Mouse (Mus musculus): ENCODE results near the gene Nomo1. TPM values are rescaled to one million over a fixed set of nuclear protein-coding genes. Genes with fewer than 3 reads are reported as not detected.

Gene Nomo1
- polyA plus RNA-seq, 1 experiment from 2014 or later, result 29.3 TPM

Other genes with a start within 250 kb of the Nomo1 start
- gene Lmtk3, start 250.0 kb upstream of the Nomo1 start, polyA plus RNA-seq (2016; fragmentation: Nextera tagmentation; extraction: Ambion mirVana), result 2.3 and 5.4 TPM in 2 replicates
- 1.7 and 2.2 TPM in 2 replicates for gene Sult2b1, start 249.0 kb upstream of the Nomo1 start, polyA plus RNA-seq (2016; fragmentation: Nextera tagmentation; extraction: Ambion mirVana)
- 164 and 231 TPM in 2 replicates for gene Cyth2, start 219.1 kb upstream of the Nomo1 start, polyA plus RNA-seq (2016; fragmentation: Nextera tagmentation; extraction: Ambion mirVana)
- gene Kcnj14, start 208.9 kb upstream of the Nomo1 start, polyA plus RNA-seq (2016; fragmentation: Nextera tagmentation; extraction: Ambion mirVana), result 0.91 and 1.0 TPM in 2 replicates
- 85.2 and 110 TPM in 2 replicates for gene Grwd1, start 202.8 kb upstream of the Nomo1 start, polyA plus RNA-seq (2016; fragmentation: Nextera tagmentation; extraction: Ambion mirVana)
- 37.6 and 67.7 TPM in 2 replicates for gene Kdelr1, start 160.9 kb upstream of the Nomo1 start, polyA plus RNA-seq (2016; fragmentation: Nextera tagmentation; extraction: Ambion mirVana)
- 0.19 and 0.33 TPM in 2 replicates for gene Grin2d, start 155.3 kb upstream of the Nomo1 start, polyA plus RNA-seq (2016; fragmentation: Nextera tagmentation; extraction: Ambion mirVana)
- gene Syngr4, start 137.0 kb upstream of the Nomo1 start, polyA plus RNA-seq (2016; fragmentation: Nextera tagmentation; extraction: Ambion mirVana), result 1.1 and 1.3 TPM in 2 replicates
- gene Tmem143, start 136.8 kb upstream of the Nomo1 start, polyA plus RNA-seq (2016; fragmentation: Nextera tagmentation; extraction: Ambion mirVana), result 4.5 and 4.8 TPM in 2 replicates
- gene Emp3, start 112.3 kb upstream of the Nomo1 start, polyA plus RNA-seq (2016; fragmentation: Nextera tagmentation; extraction: Ambion mirVana), result 16.7 and 29.7 TPM in 2 replicates
- 6.5 and 7.7 TPM in 2 replicates for gene Ccdc114, start 109.6 kb upstream of the Nomo1 start, polyA plus RNA-seq (2016; fragmentation: Nextera tagmentation; extraction: Ambion mirVana)
- gene Abcc6, start 3.4 kb upstream of the Nomo1 start, polyA plus RNA-seq (2016; fragmentation: Nextera tagmentation; extraction: Ambion mirVana), result 0.12 and 0.20 TPM in 2 replicates
- 0.22 and 0.48 TPM in 2 replicates for gene Kcnj11, start 67.1 kb downstream of the Nomo1 start, polyA plus RNA-seq (2016; fragmentation: Nextera tagmentation; extraction: Ambion mirVana)
- 1.2 and 1.8 TPM in 2 replicates for gene Abcc8, start 146.3 kb downstream of the Nomo1 start, polyA plus RNA-seq (2016; fragmentation: Nextera tagmentation; extraction: Ambion mirVana)
- gene Ush1c, start 204.8 kb downstream of the Nomo1 start, polyA plus RNA-seq (2016; fragmentation: Nextera tagmentation; extraction: Ambion mirVana), result 3.3 and 4.7 TPM in 2 replicates
- gene Otog, start 207.3 kb downstream of the Nomo1 start, polyA plus RNA-seq (2016; fragmentation: Nextera tagmentation; extraction: Ambion mirVana), result 0.31 and 1.7 TPM in 2 replicates

All from hindbrain, embryonic 10.5 days (tissue).